Mouse (Mus musculus): ENCODE measurements around the gene Gm45785. TPM values are rescaled to one million over a fixed set of nuclear protein-coding genes. Genes with fewer than 3 reads are reported as not detected.
A peak's percentile ranks its signal among the peaks of the same experiment; 100 is the strongest.
"Not testable (repeated sequence)": the region's sequence is repeated elsewhere in the genome, so short reads cannot be mapped to it uniquely, and the experiment has no call there.

Gm45785 gene
- polyA plus RNA-seq, 1 experiment, result not detected

DNA sequence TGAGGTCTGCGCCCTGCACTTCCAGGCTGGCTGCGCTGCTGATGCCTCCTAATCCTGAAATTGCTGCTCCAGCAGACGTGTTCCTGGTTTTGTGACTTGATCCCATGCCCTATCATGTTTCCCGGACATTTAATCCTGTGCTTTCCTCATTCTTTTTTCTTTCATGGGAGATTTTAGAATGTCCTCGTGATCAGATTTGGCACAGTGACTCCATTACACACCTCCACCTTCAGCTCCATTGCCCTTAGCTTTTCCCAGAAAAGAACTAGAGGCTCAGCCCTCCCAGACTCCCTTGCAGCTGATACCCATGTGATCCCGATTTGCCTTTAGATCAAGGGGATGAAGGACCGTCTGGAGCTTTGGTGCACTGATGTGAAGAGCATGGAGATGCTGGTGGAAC lies 41.7 kb upstream of the Gm45785 start:
- no peak for DNase-seq
- Histone ChIP-seq H3K27ac (ENCODE audit: insufficient read depth, low read depth, low read length) (no peak overlapping the region), H3K4me3 (ENCODE audit: insufficient read depth, low read depth, low read length) (no peak overlapping the region), H3K27me3 (replicated peaks; ENCODE audit: control insufficient read depth, insufficient read depth, low read length) (no peaks in the 10 kb centered on the region), H3K36me3 (ENCODE audit: control insufficient read depth, insufficient read depth, low read length) (no peaks in the 10 kb centered on the region), H3K4me1 (ENCODE audit: control insufficient read depth, insufficient read depth, low read length) (no peaks in the 10 kb centered on the region)
- 80% methylated on average over 7 of the region's 7 CpGs for WGBS
- no peak for TF ChIP-seq POLR2A (IDR thresholded peaks at IDR 0.05; ENCODE audit: low read depth, low read length)
- no peak for TF ChIP-seq CTCF (conservative IDR thresholded peaks at IDR 0.05; ENCODE audit: insufficient read depth, insufficient read length, low read depth, low read length)

DNA sequence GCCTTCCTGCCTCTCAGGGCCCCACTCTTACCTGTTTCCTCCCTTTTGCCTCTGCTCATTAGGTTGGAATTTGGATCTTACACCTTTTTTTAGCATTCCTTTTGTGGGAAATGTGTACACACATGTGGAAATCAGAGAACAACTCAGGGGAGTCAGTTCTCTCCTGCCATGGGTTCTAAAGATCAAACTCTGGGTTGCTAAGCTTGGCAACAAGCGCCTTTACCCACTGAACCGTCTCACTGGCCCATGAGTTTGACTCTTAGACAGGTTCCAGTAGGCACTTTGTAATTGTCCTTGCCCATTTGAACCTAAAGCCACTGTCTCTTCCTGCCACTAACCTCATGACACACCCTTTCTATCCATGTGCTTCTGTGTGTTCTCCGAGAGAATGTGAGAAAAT lies 38.5 kb upstream of the Gm45785 start:
- H3K4me1 ChIP-seq (ENCODE audit: control insufficient read depth, insufficient read depth, low read length), result no peaks in the 10 kb centered on the region
- H3K36me3 ChIP-seq (ENCODE audit: control insufficient read depth, insufficient read depth, low read length), result peaks cover 5% of the 10 kb centered on the region; the same call in 1 of the 2 replicates
- 73% methylated on average over 3 of the region's 3 CpGs for WGBS
- no peak overlapping the region for H3K4me3 ChIP-seq (ENCODE audit: insufficient read depth, low read depth, low read length)
- no peak overlapping the region for H3K27ac ChIP-seq (ENCODE audit: insufficient read depth, low read depth, low read length)
- H3K27me3 ChIP-seq (replicated peaks; ENCODE audit: control insufficient read depth, insufficient read depth, low read length), result no peaks in the 10 kb centered on the region
- DNase-seq, result peak; percentile 65
- TF ChIP-seq POLR2A (IDR thresholded peaks at IDR 0.05; ENCODE audit: low read depth, low read length) (no peak), CTCF (conservative IDR thresholded peaks at IDR 0.05; ENCODE audit: insufficient read depth, insufficient read length, low read depth, low read length) (no peak)

DNA sequence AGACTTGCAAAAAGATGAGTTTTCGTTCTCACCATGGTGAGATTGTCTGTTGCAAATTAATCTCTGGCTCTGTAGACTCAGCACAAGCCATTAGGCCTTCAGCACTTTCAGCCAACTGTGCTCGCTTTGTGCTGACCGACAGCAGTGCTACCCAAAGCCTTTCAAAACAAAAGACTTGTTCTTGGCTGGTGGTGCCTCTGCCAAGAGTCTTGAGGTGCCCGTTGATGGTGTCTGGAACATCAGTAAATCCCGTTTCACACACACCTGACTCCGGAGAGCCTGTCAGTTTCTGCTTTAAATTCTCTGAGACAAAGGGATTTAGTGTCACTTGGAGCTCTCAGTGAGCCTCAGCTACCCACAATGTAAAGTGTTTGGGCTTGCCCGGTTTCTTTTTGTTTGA lies 37.9 kb upstream of the Gm45785 start:
- DNase-seq, result no peak
- no peak for TF ChIP-seq POLR2A (IDR thresholded peaks at IDR 0.05; ENCODE audit: low read depth, low read length)
- no peak for TF ChIP-seq CTCF (conservative IDR thresholded peaks at IDR 0.05; ENCODE audit: insufficient read depth, insufficient read length, low read depth, low read length)
- H3K4me1 ChIP-seq (ENCODE audit: control insufficient read depth, insufficient read depth, low read length), result no peaks in the 10 kb centered on the region
- H3K36me3 ChIP-seq (ENCODE audit: control insufficient read depth, insufficient read depth, low read length), result peaks cover 5% of the 10 kb centered on the region; the same call in 1 of the 2 replicates
- H3K4me3 ChIP-seq (ENCODE audit: insufficient read depth, low read depth, low read length), result no peak overlapping the region
- no peak overlapping the region for H3K27ac ChIP-seq (ENCODE audit: insufficient read depth, low read depth, low read length)
- 85% methylated on average over 7 of the region's 7 CpGs for WGBS
- H3K27me3 ChIP-seq (replicated peaks; ENCODE audit: control insufficient read depth, insufficient read depth, low read length), result no peaks in the 10 kb centered on the region

DNA sequence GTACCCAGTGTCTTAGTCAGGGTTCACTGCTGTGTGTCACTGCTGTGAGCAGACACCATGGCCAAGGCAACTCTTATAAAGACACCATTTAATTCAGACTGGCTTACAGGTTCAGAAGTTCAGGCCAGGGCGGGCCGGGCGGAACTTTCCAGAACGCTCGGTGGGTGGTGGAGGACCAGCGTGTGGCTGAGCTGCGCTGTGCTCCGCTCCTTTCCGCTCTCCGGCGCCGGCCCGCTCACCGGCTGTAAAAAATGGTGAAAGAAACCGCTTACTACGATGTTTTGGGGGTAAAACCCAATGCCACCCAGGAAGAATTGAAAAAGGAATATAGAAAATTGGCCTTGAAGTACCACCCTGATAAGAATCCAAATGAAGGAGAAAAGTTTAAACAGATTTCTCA lies 34.5 kb upstream of the Gm45785 start:
- not testable (repeated sequence) for H3K4me3 ChIP-seq (ENCODE audit: insufficient read depth, low read depth, low read length); H3K4me1 ChIP-seq (ENCODE audit: control insufficient read depth, insufficient read depth, low read length); H3K27ac ChIP-seq (ENCODE audit: insufficient read depth, low read depth, low read length); DNase-seq; H3K36me3 ChIP-seq (ENCODE audit: control insufficient read depth, insufficient read depth, low read length); H3K27me3 ChIP-seq (replicated peaks; ENCODE audit: control insufficient read depth, insufficient read depth, low read length)
- 94% methylated on average over 16 of the region's 16 CpGs for WGBS

DNA sequence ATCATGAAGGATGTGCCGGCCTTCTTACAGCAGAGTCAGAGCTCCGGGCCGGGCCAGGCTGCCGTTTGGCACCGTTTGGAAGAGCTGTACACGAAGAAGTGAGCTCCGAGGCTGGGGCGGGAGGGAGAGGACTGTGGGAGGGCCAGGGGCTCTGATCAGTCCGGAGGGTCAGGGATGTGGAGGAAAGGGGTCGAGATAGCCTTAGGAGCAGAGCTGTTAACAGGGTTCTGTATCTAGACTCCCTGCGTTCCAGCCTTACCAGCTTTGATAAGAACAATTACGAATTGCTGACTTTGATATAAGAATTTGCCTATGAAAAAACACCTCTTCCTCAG lies 26.3 kb upstream of the Gm45785 start:
- Histone ChIP-seq H3K4me1 (ENCODE audit: control insufficient read depth, insufficient read depth, low read length) (no peaks in the 10 kb centered on the region; the same call in 1 of the 2 replicates), H3K27ac (ENCODE audit: insufficient read depth, low read depth, low read length) (no peak overlapping the region; the same call in 1 of the 2 replicates), H3K27me3 (replicated peaks; ENCODE audit: control insufficient read depth, insufficient read depth, low read length) (no peaks in the 10 kb centered on the region), H3K36me3 (ENCODE audit: control insufficient read depth, insufficient read depth, low read length) (no peaks in the 10 kb centered on the region), H3K4me3 (ENCODE audit: insufficient read depth, low read depth, low read length) (peak overlapping the region; percentile 86)
- WGBS, result under 1% methylated on average over 12 of the region's 12 CpGs
- DNase-seq, result no peak
- no peak for TF ChIP-seq POLR2A (IDR thresholded peaks at IDR 0.05; ENCODE audit: low read depth, low read length)
- no peak for TF ChIP-seq CTCF (conservative IDR thresholded peaks at IDR 0.05; ENCODE audit: insufficient read depth, insufficient read length, low read depth, low read length)

DNA sequence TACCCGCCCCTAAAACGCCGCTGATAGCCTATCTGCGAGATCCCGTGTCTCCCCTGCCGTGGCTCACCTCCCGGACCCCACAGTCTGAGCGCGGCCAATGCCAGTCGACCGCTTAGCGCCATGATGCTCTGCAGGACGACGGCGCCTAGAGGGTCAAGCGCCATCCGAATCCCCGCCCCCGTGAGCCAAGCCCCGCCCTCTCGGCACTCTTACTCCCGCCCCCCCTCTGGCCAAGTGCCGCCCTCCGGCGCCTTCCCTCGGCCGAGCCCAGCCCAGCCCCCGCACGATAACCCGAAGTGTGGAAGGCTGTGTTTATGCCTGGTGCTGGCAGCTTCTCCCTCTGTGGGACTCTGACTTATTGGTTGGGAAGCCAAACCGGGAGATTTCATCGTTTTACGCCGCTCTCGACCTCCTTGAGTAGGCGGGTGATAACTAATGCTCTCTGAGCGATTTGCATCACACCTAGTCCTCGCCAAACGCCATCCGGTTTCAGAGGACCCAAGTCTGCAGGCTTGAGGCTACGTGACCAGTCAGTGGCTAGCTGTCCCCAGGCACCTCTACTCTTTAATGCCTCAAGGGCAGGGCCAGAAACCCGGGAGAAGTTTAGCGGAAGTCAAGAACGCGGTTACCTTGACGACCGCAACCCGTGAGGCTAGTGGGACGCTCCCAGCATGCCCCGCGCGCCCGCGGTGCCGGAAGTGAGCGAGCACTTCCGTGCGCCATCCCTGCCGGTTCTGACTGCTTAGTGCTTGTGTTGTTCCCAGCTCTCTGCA lies 25.8 kb upstream of the Gm45785 start, which contains the start of the genes Psmd13 and Sirt3:
Gene Psmd13, plus strand, starts transcription at position 273 of the 773 bp plus-strand sequence.
Gene Sirt3, minus strand, starts transcription at position 614 of the 773 bp plus-strand sequence.
- under 1% methylated on average over 59 of the region's 59 CpGs for WGBS
- H3K4me3 ChIP-seq (ENCODE audit: insufficient read depth, low read depth, low read length), result peak within 1 kb of the TSS; percentile 86
- no peak for TF ChIP-seq CTCF (conservative IDR thresholded peaks at IDR 0.05; ENCODE audit: insufficient read depth, insufficient read length, low read depth, low read length)
- TF ChIP-seq POLR2A (IDR thresholded peaks at IDR 0.05; ENCODE audit: low read depth, low read length), result peak; percentile 36
- H3K36me3 ChIP-seq (ENCODE audit: control insufficient read depth, insufficient read depth, low read length), result no peaks in the 10 kb centered on the region
- no peaks in the 10 kb centered on the region; the same call in 1 of the 2 replicates for H3K4me1 ChIP-seq (ENCODE audit: control insufficient read depth, insufficient read depth, low read length)
- no peaks in the 10 kb centered on the region for H3K27me3 ChIP-seq (replicated peaks; ENCODE audit: control insufficient read depth, insufficient read depth, low read length)
- DNase-seq, result peak; percentile 97
- H3K27ac ChIP-seq (ENCODE audit: insufficient read depth, low read depth, low read length), result peak within 1 kb of the TSS; percentile 95

DNA sequence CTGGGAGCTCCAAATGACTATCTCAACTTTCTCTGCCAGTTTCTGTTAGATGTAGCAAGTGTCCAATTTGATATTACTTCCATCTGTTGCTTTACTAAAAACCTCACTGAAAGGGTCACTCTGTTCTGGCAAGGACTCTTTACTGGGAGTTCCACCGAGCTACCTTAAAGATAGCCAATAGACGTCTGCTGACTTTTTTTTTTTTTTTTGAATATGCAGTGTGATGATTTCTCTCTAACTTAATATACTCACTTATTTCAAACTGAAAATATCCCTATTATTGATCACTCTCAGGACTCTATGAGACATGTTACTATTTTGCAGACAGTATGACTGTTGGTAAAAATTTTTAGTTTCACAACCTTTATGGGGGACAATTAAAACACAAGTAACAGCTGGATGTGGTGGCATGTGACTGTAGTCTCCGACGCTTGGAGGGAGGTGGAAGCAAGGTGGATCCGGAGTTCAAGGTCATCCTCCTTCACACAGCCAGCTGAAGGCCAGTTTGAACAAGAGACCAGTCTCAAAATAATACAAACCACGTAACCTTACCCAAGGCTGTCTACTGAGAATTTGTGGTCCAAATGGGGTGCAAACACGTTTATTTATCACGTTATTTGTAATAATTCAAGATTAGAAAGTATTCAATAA lies 24.9 kb upstream of the Gm45785 start:
- TF ChIP-seq POLR2A (IDR thresholded peaks at IDR 0.05; ENCODE audit: low read depth, low read length) (no peak), CTCF (conservative IDR thresholded peaks at IDR 0.05; ENCODE audit: insufficient read depth, insufficient read length, low read depth, low read length) (no peak)
- Histone ChIP-seq H3K27me3 (replicated peaks; ENCODE audit: control insufficient read depth, insufficient read depth, low read length) (no peaks in the 10 kb centered on the region), H3K4me3 (ENCODE audit: insufficient read depth, low read depth, low read length) (peak overlapping the region; percentile 86), H3K27ac (ENCODE audit: insufficient read depth, low read depth, low read length) (peak overlapping the region; percentile 94), H3K4me1 (ENCODE audit: control insufficient read depth, insufficient read depth, low read length) (no peaks in the 10 kb centered on the region; the same call in 1 of the 2 replicates), H3K36me3 (ENCODE audit: control insufficient read depth, insufficient read depth, low read length) (peaks cover under 1% of the 10 kb centered on the region; the same call in 1 of the 2 replicates)
- 6% methylated on average over 8 of the region's 8 CpGs for WGBS
- DNase-seq, result peak; percentile 61

All from kidney, adult 2 months (tissue).